Mouse (Mus musculus): ENCODE measurements at regions not wholly inside any gene's neighbourhood (a gene's known extent, or its start where the extent isn't known, plus 50 kb on each side); places are given as distances from the start of the nearest gene placed in this dataset.
"Not testable (repeated sequence)": the region's sequence is repeated elsewhere in the genome, so short reads cannot be mapped to it uniquely, and the experiment has no call there.

GRCm38 (mm10) chr8:88064414-88065110 lies 54.0 kb upstream of the Cnep1r1 start:
- no peak overlapping the region for H3K9ac ChIP-seq (ENCODE audit: low read depth, low read length)
- no peaks in the 10 kb centered on the region for H3K9me3 ChIP-seq (ENCODE audit: control insufficient read depth, low read length)
- H3K4me1 ChIP-seq (ENCODE audit: control insufficient read depth, insufficient read depth, low read length) = no peaks in the 10 kb centered on the region
- H3K4me3 ChIP-seq (ENCODE audit: low read depth, low read length) = no peak overlapping the region
- H3K27ac ChIP-seq (replicated peaks; ENCODE audit: low read depth, low read length) = no peak overlapping the region
- no peak overlapping the region for H3K4me2 ChIP-seq (ENCODE audit: low read depth, low read length)
- no peaks in the 10 kb centered on the region for H3K36me3 ChIP-seq (ENCODE audit: control insufficient read depth, insufficient read depth, low read length)
- no peak for ATAC-seq (ENCODE audit: low read depth)
- WGBS = 84% methylated on average over 13 of the region's 13 CpGs
- no peaks in the 10 kb centered on the region for H3K27me3 ChIP-seq (replicated peaks; ENCODE audit: control insufficient read depth, insufficient read depth, low read length)
- no peak for DNase-seq (ENCODE audit: low spot score)

GRCm38 (mm10) chr8:88059107-88059506 lies 59.5 kb upstream of the Cnep1r1 start:
- H3K9me3 ChIP-seq (ENCODE audit: control insufficient read depth, low read length); H3K4me1 ChIP-seq (ENCODE audit: control insufficient read depth, insufficient read depth, low read length); H3K9ac ChIP-seq (ENCODE audit: low read depth, low read length); DNase-seq (ENCODE audit: low spot score); H3K27ac ChIP-seq (replicated peaks; ENCODE audit: low read depth, low read length); H3K36me3 ChIP-seq (ENCODE audit: control insufficient read depth, insufficient read depth, low read length); H3K27me3 ChIP-seq (replicated peaks; ENCODE audit: control insufficient read depth, insufficient read depth, low read length); H3K4me3 ChIP-seq (ENCODE audit: low read depth, low read length); H3K4me2 ChIP-seq (ENCODE audit: low read depth, low read length): not testable (repeated sequence)
- whole genome bisulfite sequencing = 71% methylated on average over 1 of the region's 1 CpGs
- ATAC-seq (ENCODE audit: low read depth) = peak; percentile 74; the same call in 1 of the 2 replicates

- no peaks in the 10 kb centered on the region for H3K27me3 ChIP-seq (replicated peaks; ENCODE audit: control insufficient read depth, insufficient read depth, low read length)
- no peak overlapping the region for H3K4me3 ChIP-seq (ENCODE audit: low read depth, low read length)
- WGBS = 71% methylated on average over 7 of the region's 7 CpGs
- H3K9ac ChIP-seq (ENCODE audit: low read depth, low read length) = no peak overlapping the region
- H3K4me2 ChIP-seq (ENCODE audit: low read depth, low read length) = no peak overlapping the region
- DNase-seq (ENCODE audit: low spot score) (peak; percentile 29), ATAC-seq (ENCODE audit: low read depth) (no peak)
- H3K27ac ChIP-seq (replicated peaks; ENCODE audit: low read depth, low read length) = no peak overlapping the region
- H3K36me3 ChIP-seq (ENCODE audit: control insufficient read depth, insufficient read depth, low read length) = no peaks in the 10 kb centered on the region
- no peaks in the 10 kb centered on the region for H3K4me1 ChIP-seq (ENCODE audit: control insufficient read depth, insufficient read depth, low read length)
- no peaks in the 10 kb centered on the region for H3K9me3 ChIP-seq (ENCODE audit: control insufficient read depth, low read length)
Observed at GRCm38 (mm10) chr8:88057686-88058234, 60.8 kb upstream of the Cnep1r1 start.

- H3K4me3 ChIP-seq (ENCODE audit: low read depth, low read length) = no peak overlapping the region
- H3K4me1 ChIP-seq (ENCODE audit: control insufficient read depth, insufficient read depth, low read length) = 0 out of 2 replicates have a peak, but pooled peaks cover 2% of the 10 kb centered on the region
- H3K36me3 ChIP-seq (ENCODE audit: control insufficient read depth, insufficient read depth, low read length) = no peaks in the 10 kb centered on the region
- 62% methylated on average over 10 of the region's 10 CpGs for WGBS
- H3K9ac ChIP-seq (ENCODE audit: low read depth, low read length) = no peak overlapping the region
- no peak for DNase-seq (ENCODE audit: low spot score)
- ATAC-seq (ENCODE audit: low read depth) = no peak
- no peaks in the 10 kb centered on the region for H3K27me3 ChIP-seq (replicated peaks; ENCODE audit: control insufficient read depth, insufficient read depth, low read length)
- no peaks in the 10 kb centered on the region for H3K9me3 ChIP-seq (ENCODE audit: control insufficient read depth, low read length)
- H3K27ac ChIP-seq (replicated peaks; ENCODE audit: low read depth, low read length) = no peak overlapping the region
- no peak overlapping the region for H3K4me2 ChIP-seq (ENCODE audit: low read depth, low read length)
Observed at GRCm38 (mm10) chr8:88050651-88051050, 67.9 kb upstream of the Cnep1r1 start.

- 63% methylated on average over 5 of the region's 5 CpGs for WGBS
- DNase-seq (ENCODE audit: low spot score) = peak; percentile 67
- H3K9me3 ChIP-seq (ENCODE audit: control insufficient read depth, low read length) = no peaks in the 10 kb centered on the region
- no peak overlapping the region for H3K4me2 ChIP-seq (ENCODE audit: low read depth, low read length)
- no peak for ATAC-seq (ENCODE audit: low read depth)
- H3K36me3 ChIP-seq (ENCODE audit: control insufficient read depth, insufficient read depth, low read length) = no peaks in the 10 kb centered on the region
- no peak overlapping the region for H3K4me3 ChIP-seq (ENCODE audit: low read depth, low read length)
- H3K4me1 ChIP-seq (ENCODE audit: control insufficient read depth, insufficient read depth, low read length) = 0 out of 2 replicates have a peak, but pooled peaks cover 2% of the 10 kb centered on the region
- no peaks in the 10 kb centered on the region for H3K27me3 ChIP-seq (replicated peaks; ENCODE audit: control insufficient read depth, insufficient read depth, low read length)
- H3K9ac ChIP-seq (ENCODE audit: low read depth, low read length) = no peak overlapping the region
- no peak overlapping the region for H3K27ac ChIP-seq (replicated peaks; ENCODE audit: low read depth, low read length)
Observed at GRCm38 (mm10) chr8:88049091-88049490, 69.5 kb upstream of the Cnep1r1 start.

DNA sequence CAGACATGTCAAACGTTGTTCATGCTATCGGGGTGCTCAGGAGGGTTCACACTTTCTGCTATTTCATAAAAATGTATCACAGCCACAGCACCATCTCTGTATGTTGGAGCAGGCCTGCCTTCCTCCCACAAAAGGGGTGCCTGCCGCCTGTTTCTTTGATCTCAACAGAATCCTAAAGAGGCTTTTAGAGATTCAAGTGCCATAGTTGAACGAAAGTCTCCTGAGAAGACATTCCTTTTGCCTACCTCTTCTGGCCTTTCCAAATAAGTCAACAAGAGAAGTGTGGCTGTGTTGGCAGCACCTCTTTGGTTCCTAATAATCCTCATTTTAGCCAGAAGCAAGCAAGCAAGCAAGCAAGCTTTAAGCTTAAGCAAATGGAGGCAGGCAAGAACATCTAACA lies 72.6 kb upstream of the Cnep1r1 start:
- ATAC-seq (ENCODE audit: low read depth) (no peak), DNase-seq (ENCODE audit: low spot score) (no peak)
- no peak overlapping the region for H3K4me2 ChIP-seq (ENCODE audit: low read depth, low read length)

DNA sequence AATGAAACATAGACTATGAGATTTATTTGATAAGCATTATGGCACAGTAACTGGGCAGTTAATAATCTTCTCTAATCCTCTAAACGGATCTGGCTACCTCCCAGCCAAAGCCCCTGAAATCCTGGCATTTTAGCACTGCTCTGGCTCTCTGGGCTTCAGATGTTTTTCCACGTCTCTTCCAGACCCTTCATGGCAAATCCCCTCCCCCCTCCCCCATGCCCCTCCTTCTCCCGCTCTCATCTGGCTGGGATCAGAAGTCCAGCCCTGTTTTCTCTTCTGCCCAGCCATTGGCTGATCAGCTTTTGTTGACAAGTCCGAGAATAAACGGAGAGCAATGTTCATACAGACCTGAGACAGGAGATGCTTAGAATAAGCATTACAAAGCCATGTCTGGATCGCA lies 79.3 kb upstream of the Cnep1r1 start:
- H3K4me3 ChIP-seq (ENCODE audit: low read depth, low read length) = no peak overlapping the region
- H3K36me3 ChIP-seq (ENCODE audit: control insufficient read depth, insufficient read depth, low read length) = no peaks in the 10 kb centered on the region
- no peak overlapping the region for H3K27ac ChIP-seq (replicated peaks; ENCODE audit: low read depth, low read length)
- no peak for DNase-seq (ENCODE audit: low spot score)
- no peak for ATAC-seq (ENCODE audit: low read depth)
- no peak overlapping the region for H3K9ac ChIP-seq (ENCODE audit: low read depth, low read length)
- no peaks in the 10 kb centered on the region for H3K9me3 ChIP-seq (ENCODE audit: control insufficient read depth, low read length)
- no peaks in the 10 kb centered on the region for H3K27me3 ChIP-seq (replicated peaks; ENCODE audit: control insufficient read depth, insufficient read depth, low read length)
- no peaks in the 10 kb centered on the region for H3K4me1 ChIP-seq (ENCODE audit: control insufficient read depth, insufficient read depth, low read length)
- 22% methylated on average over 6 of the region's 6 CpGs for WGBS
- H3K4me2 ChIP-seq (ENCODE audit: low read depth, low read length) = no peak overlapping the region

More for the DNA sequence above, 72.6 kb upstream of the Cnep1r1 start:
- Histone ChIP-seq H3K4me1 (ENCODE audit: control insufficient read depth, insufficient read depth, low read length) (0 out of 2 replicates have a peak, but pooled peaks cover 2% of the 10 kb centered on the region), H3K4me3 (ENCODE audit: low read depth, low read length) (no peak overlapping the region), H3K9me3 (ENCODE audit: control insufficient read depth, low read length) (no peaks in the 10 kb centered on the region), H3K9ac (ENCODE audit: low read depth, low read length) (no peak overlapping the region), H3K27me3 (replicated peaks; ENCODE audit: control insufficient read depth, insufficient read depth, low read length) (no peaks in the 10 kb centered on the region), H3K36me3 (ENCODE audit: control insufficient read depth, insufficient read depth, low read length) (no peaks in the 10 kb centered on the region), H3K27ac (replicated peaks; ENCODE audit: low read depth, low read length) (no peak overlapping the region)
- 81% methylated on average over 4 of the region's 4 CpGs for WGBS

DNA sequence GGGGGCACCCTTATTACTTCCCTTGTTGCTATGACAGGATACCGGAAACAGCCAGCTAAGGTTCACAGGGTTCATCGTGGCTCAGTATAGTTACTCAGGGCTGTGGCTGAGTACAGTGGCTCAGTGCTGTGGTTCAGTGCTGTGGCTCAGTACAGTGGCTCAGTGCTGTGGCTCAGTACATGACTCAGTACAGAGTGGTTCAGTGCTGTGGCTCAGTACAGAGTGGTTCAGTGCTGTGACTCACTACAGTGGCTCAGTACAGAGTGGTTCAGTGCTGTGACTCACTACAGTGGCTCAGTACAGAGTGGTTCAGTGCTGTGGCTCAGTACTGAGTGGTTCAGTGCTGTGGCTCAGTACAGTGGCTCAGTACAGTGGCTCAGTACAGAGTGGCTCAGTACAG lies 78.6 kb upstream of the Zfp423 start:
- WGBS = 87% methylated on average over 2 of the region's 2 CpGs
- Histone ChIP-seq H3K27me3 (replicated peaks; ENCODE audit: control insufficient read depth, insufficient read depth, low read length) (no peaks in the 10 kb centered on the region), H3K4me2 (ENCODE audit: low read depth, low read length) (no peak overlapping the region), H3K36me3 (ENCODE audit: control insufficient read depth, insufficient read depth, low read length) (no peaks in the 10 kb centered on the region), H3K9me3 (ENCODE audit: control insufficient read depth, low read length) (no peaks in the 10 kb centered on the region), H3K4me3 (ENCODE audit: low read depth, low read length) (no peak overlapping the region), H3K4me1 (ENCODE audit: control insufficient read depth, insufficient read depth, low read length) (no peaks in the 10 kb centered on the region), H3K9ac (ENCODE audit: low read depth, low read length) (no peak overlapping the region), H3K27ac (replicated peaks; ENCODE audit: low read depth, low read length) (no peak overlapping the region)
- no peak for ATAC-seq (ENCODE audit: low read depth)
- no peak for DNase-seq (ENCODE audit: low spot score)

DNA sequence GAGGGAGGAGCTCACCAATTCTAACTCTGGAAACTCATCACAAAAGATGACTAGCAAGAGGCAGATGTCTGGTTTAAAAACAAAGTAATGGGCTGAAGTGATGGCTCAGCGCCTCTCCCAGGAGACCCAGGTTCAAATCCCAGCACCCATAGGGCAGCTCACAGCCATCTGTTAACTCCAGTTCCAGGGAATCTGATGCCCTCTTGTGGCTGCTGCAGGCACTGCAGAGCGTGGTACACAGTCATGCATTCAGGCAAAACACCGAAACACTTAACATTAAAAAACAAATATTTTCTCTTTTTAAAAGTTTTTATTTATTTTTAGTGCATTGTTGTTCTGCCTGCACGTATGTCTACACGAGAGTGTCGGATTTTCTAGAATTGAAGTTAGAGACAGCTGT lies 73.7 kb upstream of the Zfp423 start:
- H3K9me3 ChIP-seq (ENCODE audit: control insufficient read depth, low read length) = no peaks in the 10 kb centered on the region
- H3K27ac ChIP-seq (replicated peaks; ENCODE audit: low read depth, low read length) = no peak overlapping the region
- no peak overlapping the region for H3K9ac ChIP-seq (ENCODE audit: low read depth, low read length)
- DNase-seq (ENCODE audit: low spot score) = no peak
- 70% methylated on average over 6 of the region's 6 CpGs for WGBS
- H3K4me2 ChIP-seq (ENCODE audit: low read depth, low read length) = no peak overlapping the region
- no peak overlapping the region for H3K4me3 ChIP-seq (ENCODE audit: low read depth, low read length)
- no peaks in the 10 kb centered on the region for H3K36me3 ChIP-seq (ENCODE audit: control insufficient read depth, insufficient read depth, low read length)
- H3K27me3 ChIP-seq (replicated peaks; ENCODE audit: control insufficient read depth, insufficient read depth, low read length) = no peaks in the 10 kb centered on the region
- H3K4me1 ChIP-seq (ENCODE audit: control insufficient read depth, insufficient read depth, low read length) = no peaks in the 10 kb centered on the region
- no peak for ATAC-seq (ENCODE audit: low read depth)

All from embryonic facial prominence, embryonic 14.5 days (tissue).